Mouse (Mus musculus): Measurements from ENCODE around the gene Adgrg3.
A peak's percentile ranks its signal among the peaks of the same experiment; 100 is the strongest.

- TF ChIP-seq CTCF (IDR thresholded peaks at IDR 0.05; ENCODE audit: borderline replicate concordance, insufficient read depth, low read depth, low read length) (peak; percentile 46; the same call in 1 of the 2 replicates), POLR2A (IDR thresholded peaks at IDR 0.05; ENCODE audit: borderline replicate concordance, insufficient read depth, low read length) (no peak)
These were observed 7.9 kb downstream of the Adgrg3 start for GRCm38 (mm10) chr8:95025421-95025820.

All from cerebellum, adult 2 months (tissue).